Mouse (Mus musculus): ENCODE measurements at regions not wholly inside any gene's neighbourhood (a gene's known extent, or its start where the extent isn't known, plus 50 kb on each side); places are given as distances from the start of the nearest gene placed in this dataset.

GRCm38 (mm10) chr10:96880771-96881170, 264.0 kb downstream of the Btg1 start:
- Histone ChIP-seq H3K4me1 (ENCODE audit: control insufficient read depth, insufficient read depth, insufficient read length, low read length) (no peaks in the 10 kb centered on the region; the same call in 1 of the 2 replicates), H3K36me3 (ENCODE audit: control insufficient read depth, insufficient read depth, low read length) (no peaks in the 10 kb centered on the region), H3K27ac (ENCODE audit: insufficient read depth, low read depth, low read length) (no peak overlapping the region), H3K27me3 (ENCODE audit: control insufficient read depth, insufficient read depth, low read length) (no peaks in the 10 kb centered on the region), H3K4me3 (ENCODE audit: low read depth, low read length) (no peak overlapping the region)
- TF ChIP-seq POLR2A (IDR thresholded peaks at IDR 0.05; ENCODE audit: low read depth, low read length) (no peak), CTCF (IDR thresholded peaks at IDR 0.05; ENCODE audit: extremely low read depth, insufficient read length, insufficient replicate concordance, low read depth, low read length) (no peak)
- 80% methylated on average over 5 of the region's 5 CpGs for WGBS

DNA sequence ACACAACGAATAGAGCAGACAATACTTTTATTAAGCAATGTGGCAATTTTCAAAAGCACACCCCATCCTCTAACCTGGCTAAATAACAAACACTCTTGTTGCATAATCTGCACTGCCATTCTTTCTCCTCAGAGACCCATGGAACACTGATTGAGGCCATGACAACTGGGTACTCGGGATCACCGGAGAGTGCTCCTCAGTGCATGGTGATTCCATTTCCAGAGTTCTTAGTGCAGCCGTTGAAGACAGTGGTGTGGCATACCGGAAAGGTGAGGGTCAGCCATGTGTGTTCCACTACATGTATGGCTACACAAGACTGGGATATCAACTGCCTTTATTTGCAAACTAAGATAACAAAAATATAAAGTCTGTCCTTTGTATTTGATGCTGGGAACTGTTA, 264.4 kb downstream of the Btg1 start:
- H3K27ac ChIP-seq (ENCODE audit: insufficient read depth, low read depth, low read length), result no peak overlapping the region
- 88% methylated on average over 5 of the region's 5 CpGs for WGBS
- TF ChIP-seq POLR2A (IDR thresholded peaks at IDR 0.05; ENCODE audit: low read depth, low read length), result no peak
- no peak for TF ChIP-seq CTCF (IDR thresholded peaks at IDR 0.05; ENCODE audit: extremely low read depth, insufficient read length, insufficient replicate concordance, low read depth, low read length)
- H3K27me3 ChIP-seq (ENCODE audit: control insufficient read depth, insufficient read depth, low read length), result no peaks in the 10 kb centered on the region
- H3K4me3 ChIP-seq (ENCODE audit: low read depth, low read length), result no peak overlapping the region
- no peaks in the 10 kb centered on the region for H3K36me3 ChIP-seq (ENCODE audit: control insufficient read depth, insufficient read depth, low read length)
- H3K4me1 ChIP-seq (ENCODE audit: control insufficient read depth, insufficient read depth, insufficient read length, low read length), result no peaks in the 10 kb centered on the region

- Histone ChIP-seq H3K4me1 (ENCODE audit: control insufficient read depth, insufficient read depth, insufficient read length, low read length) (no peaks in the 10 kb centered on the region), H3K27me3 (ENCODE audit: control insufficient read depth, insufficient read depth, low read length) (no peaks in the 10 kb centered on the region), H3K36me3 (ENCODE audit: control insufficient read depth, insufficient read depth, low read length) (no peaks in the 10 kb centered on the region), H3K4me3 (ENCODE audit: low read depth, low read length) (no peak overlapping the region), H3K27ac (ENCODE audit: insufficient read depth, low read depth, low read length) (no peak overlapping the region)
- no peak for TF ChIP-seq CTCF (IDR thresholded peaks at IDR 0.05; ENCODE audit: extremely low read depth, insufficient read length, insufficient replicate concordance, low read depth, low read length)
- WGBS, result 72% methylated on average over 2 of the region's 2 CpGs
Observed at GRCm38 (mm10) chr10:96881660-96882059, 264.9 kb downstream of the Btg1 start.

GRCm38 (mm10) chr10:96901150-96901549, 284.3 kb downstream of the Btg1 start:
- no peak overlapping the region for H3K27ac ChIP-seq (ENCODE audit: insufficient read depth, low read depth, low read length)
- no peak overlapping the region for H3K4me3 ChIP-seq (ENCODE audit: low read depth, low read length)
- TF ChIP-seq POLR2A (IDR thresholded peaks at IDR 0.05; ENCODE audit: low read depth, low read length) (no peak), CTCF (IDR thresholded peaks at IDR 0.05; ENCODE audit: extremely low read depth, insufficient read length, insufficient replicate concordance, low read depth, low read length) (no peak)
- H3K27me3 ChIP-seq (ENCODE audit: control insufficient read depth, insufficient read depth, low read length), result no peaks in the 10 kb centered on the region
- no peaks in the 10 kb centered on the region for H3K4me1 ChIP-seq (ENCODE audit: control insufficient read depth, insufficient read depth, insufficient read length, low read length)
- H3K36me3 ChIP-seq (ENCODE audit: control insufficient read depth, insufficient read depth, low read length), result no peaks in the 10 kb centered on the region
- 93% methylated on average over 1 of the region's 1 CpGs for WGBS

DNA sequence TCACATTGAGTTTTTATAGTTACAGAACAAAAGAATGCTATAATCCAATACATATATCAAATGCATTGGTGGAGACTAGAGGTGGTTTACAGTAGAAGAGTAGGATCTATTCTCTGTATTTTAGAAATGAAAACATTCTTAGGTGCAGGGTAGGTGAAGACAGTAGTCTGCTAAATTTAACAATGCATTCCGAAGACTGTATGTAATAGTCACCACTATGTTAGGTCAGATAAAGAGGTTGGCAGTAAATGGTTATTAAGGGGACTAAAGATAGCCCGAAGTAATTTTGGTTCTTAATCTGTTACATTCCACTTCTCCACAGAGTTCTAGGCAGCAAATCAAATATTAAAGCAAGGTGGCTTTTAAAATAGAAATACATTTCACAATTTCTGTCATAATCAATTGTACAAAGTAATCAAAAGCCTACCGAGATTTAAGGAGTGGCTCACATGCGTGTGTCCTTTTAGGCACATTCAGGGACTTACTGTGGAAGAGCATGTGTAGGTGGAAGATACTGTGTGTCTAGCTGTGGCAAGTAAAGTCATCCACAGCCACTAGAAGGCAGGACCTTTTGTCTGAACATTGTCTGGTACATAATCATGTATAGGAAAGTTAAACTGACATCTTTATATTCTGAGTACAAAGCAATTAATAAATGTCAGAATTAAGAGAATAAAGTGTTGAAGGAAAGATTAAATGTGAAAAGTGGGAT, 288.4 kb downstream of the Btg1 start:
- Histone ChIP-seq H3K36me3 (ENCODE audit: control insufficient read depth, insufficient read depth, low read length) (no peaks in the 10 kb centered on the region), H3K4me3 (ENCODE audit: low read depth, low read length) (no peak overlapping the region), H3K27ac (ENCODE audit: insufficient read depth, low read depth, low read length) (no peak overlapping the region), H3K27me3 (ENCODE audit: control insufficient read depth, insufficient read depth, low read length) (no peaks in the 10 kb centered on the region), H3K4me1 (ENCODE audit: control insufficient read depth, insufficient read depth, insufficient read length, low read length) (no peaks in the 10 kb centered on the region)
- TF ChIP-seq CTCF (IDR thresholded peaks at IDR 0.05; ENCODE audit: extremely low read depth, insufficient read length, insufficient replicate concordance, low read depth, low read length), result no peak
- no peak for TF ChIP-seq POLR2A (IDR thresholded peaks at IDR 0.05; ENCODE audit: low read depth, low read length)
- 84% methylated on average over 4 of the region's 4 CpGs for WGBS

- 72% methylated on average over 1 of the region's 1 CpGs for WGBS
- H3K4me1 ChIP-seq (ENCODE audit: control insufficient read depth, insufficient read depth, insufficient read length, low read length), result no peaks in the 10 kb centered on the region
- no peaks in the 10 kb centered on the region for H3K36me3 ChIP-seq (ENCODE audit: control insufficient read depth, insufficient read depth, low read length)
- H3K27me3 ChIP-seq (ENCODE audit: control insufficient read depth, insufficient read depth, low read length), result no peaks in the 10 kb centered on the region
- H3K4me3 ChIP-seq (ENCODE audit: low read depth, low read length), result no peak overlapping the region
- no peak overlapping the region for H3K27ac ChIP-seq (ENCODE audit: insufficient read depth, low read depth, low read length)
- no peak for TF ChIP-seq CTCF (IDR thresholded peaks at IDR 0.05; ENCODE audit: extremely low read depth, insufficient read length, insufficient replicate concordance, low read depth, low read length)
- TF ChIP-seq POLR2A (IDR thresholded peaks at IDR 0.05; ENCODE audit: low read depth, low read length), result no peak
Observed at GRCm38 (mm10) chr10:96909661-96910315, 293.0 kb downstream of the Btg1 start.

DNA sequence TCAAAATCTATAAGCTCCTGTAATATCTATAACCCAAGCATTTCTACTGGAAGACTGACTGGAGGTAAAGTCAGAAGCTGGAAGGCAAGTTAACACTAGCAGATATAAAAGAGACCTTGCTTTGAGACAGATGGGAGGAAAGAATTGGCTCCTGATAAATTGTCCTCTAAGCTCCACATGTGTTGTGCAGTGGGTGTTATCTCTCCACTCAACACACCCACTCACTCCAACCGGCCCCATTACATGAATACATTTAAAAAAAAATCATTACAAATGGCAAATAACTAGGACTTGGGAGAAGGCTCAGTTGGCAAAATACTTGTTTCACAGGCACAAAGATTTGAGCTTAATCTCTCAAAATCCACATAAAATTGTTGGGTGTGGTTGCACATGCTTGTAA, 304.4 kb downstream of the Btg1 start:
- H3K27me3 ChIP-seq (ENCODE audit: control insufficient read depth, insufficient read depth, low read length), result no peaks in the 10 kb centered on the region
- 0 out of 2 replicates have a peak, but pooled peaks cover 1% of the 10 kb centered on the region for H3K4me1 ChIP-seq (ENCODE audit: control insufficient read depth, insufficient read depth, insufficient read length, low read length)
- H3K4me3 ChIP-seq (ENCODE audit: low read depth, low read length), result no peak overlapping the region
- no peaks in the 10 kb centered on the region for H3K36me3 ChIP-seq (ENCODE audit: control insufficient read depth, insufficient read depth, low read length)
- TF ChIP-seq POLR2A (IDR thresholded peaks at IDR 0.05; ENCODE audit: low read depth, low read length) (no peak), CTCF (IDR thresholded peaks at IDR 0.05; ENCODE audit: extremely low read depth, insufficient read length, insufficient replicate concordance, low read depth, low read length) (no peak)
- no peak overlapping the region for H3K27ac ChIP-seq (ENCODE audit: insufficient read depth, low read depth, low read length)
- 68% methylated on average over 1 of the region's 1 CpGs for WGBS
